Mouse (Mus musculus): ENCODE measurements around the gene Enox1.

- TF ChIP-seq GATA1 (IDR thresholded peaks at IDR 0.05; ENCODE audit: low read length), result no peak
- no peak for TF ChIP-seq TAL1 (IDR thresholded peaks at IDR 0.05; ENCODE audit: low read length)
Observed at GRCm38 (mm10) chr14:77259686-77260085, 103.1 kb downstream of the Enox1 start.
